Mouse (Mus musculus) midbrain, embryonic 16.5 days (tissue): Measurements from ENCODE around the gene 5830473C10Rik. TPM values are rescaled to one million over a fixed set of nuclear protein-coding genes. Genes with fewer than 3 reads are reported as not detected.

Experiments
- polyA plus RNA-seq: library from polyadenylated mRNA; unstranded; fragments of >200 nt; fragmentation: Nextera tagmentation; extraction: Ambion mirVana; gene quantifications from 2 replicates; pipeline ENCODE4 v1.2.1, GENCODE M21; 2015

Gene 5830473C10Rik
- polyA plus RNA-seq, 1 experiment from 2014 or later = not detected

Other genes with a start within 250 kb of the 5830473C10Rik start
- gene Ankrd17, start 194.5 kb upstream of the 5830473C10Rik start, polyA plus RNA-seq = 28.4 and 33.1 TPM in 2 replicates
- 4.8 and 5.4 TPM in 2 replicates for gene Gm9958, start 193.9 kb upstream of the 5830473C10Rik start, polyA plus RNA-seq
- not detected in 2 replicates for gene Alb, start 100.2 kb upstream of the 5830473C10Rik start, polyA plus RNA-seq
- gene Afp, start 70.4 kb upstream of the 5830473C10Rik start, polyA plus RNA-seq = 0.24 TPM in 1 of 2 replicates, not detected in the other
- gene Afm, start 42.2 kb upstream of the 5830473C10Rik start, polyA plus RNA-seq = not detected in 2 replicates
- gene Rassf6, start 79.5 kb downstream of the 5830473C10Rik start, polyA plus RNA-seq = 2.2 and 2.5 TPM in 2 replicates
- 0.27 and 0.35 TPM in 2 replicates for gene Cxcl5, start 198.3 kb downstream of the 5830473C10Rik start, polyA plus RNA-seq
- gene Ppbp, start 207.4 kb downstream of the 5830473C10Rik start, polyA plus RNA-seq = 0.78 and 1.0 TPM in 2 replicates
- gene Pf4, start 211.3 kb downstream of the 5830473C10Rik start, polyA plus RNA-seq = 32.5 and 34.8 TPM in 2 replicates
- gene Cxcl3, start 225.0 kb downstream of the 5830473C10Rik start, polyA plus RNA-seq = 0.35 TPM in 1 of 2 replicates, not detected in the other
- gene Cxcl15, start 233.4 kb downstream of the 5830473C10Rik start, polyA plus RNA-seq = not detected in 2 replicates